Mouse (Mus musculus): ENCODE measurements at regions not wholly inside any gene's neighbourhood (a gene's known extent, or its start where the extent isn't known, plus 50 kb on each side); places are given as distances from the start of the nearest gene placed in this dataset.

DNA sequence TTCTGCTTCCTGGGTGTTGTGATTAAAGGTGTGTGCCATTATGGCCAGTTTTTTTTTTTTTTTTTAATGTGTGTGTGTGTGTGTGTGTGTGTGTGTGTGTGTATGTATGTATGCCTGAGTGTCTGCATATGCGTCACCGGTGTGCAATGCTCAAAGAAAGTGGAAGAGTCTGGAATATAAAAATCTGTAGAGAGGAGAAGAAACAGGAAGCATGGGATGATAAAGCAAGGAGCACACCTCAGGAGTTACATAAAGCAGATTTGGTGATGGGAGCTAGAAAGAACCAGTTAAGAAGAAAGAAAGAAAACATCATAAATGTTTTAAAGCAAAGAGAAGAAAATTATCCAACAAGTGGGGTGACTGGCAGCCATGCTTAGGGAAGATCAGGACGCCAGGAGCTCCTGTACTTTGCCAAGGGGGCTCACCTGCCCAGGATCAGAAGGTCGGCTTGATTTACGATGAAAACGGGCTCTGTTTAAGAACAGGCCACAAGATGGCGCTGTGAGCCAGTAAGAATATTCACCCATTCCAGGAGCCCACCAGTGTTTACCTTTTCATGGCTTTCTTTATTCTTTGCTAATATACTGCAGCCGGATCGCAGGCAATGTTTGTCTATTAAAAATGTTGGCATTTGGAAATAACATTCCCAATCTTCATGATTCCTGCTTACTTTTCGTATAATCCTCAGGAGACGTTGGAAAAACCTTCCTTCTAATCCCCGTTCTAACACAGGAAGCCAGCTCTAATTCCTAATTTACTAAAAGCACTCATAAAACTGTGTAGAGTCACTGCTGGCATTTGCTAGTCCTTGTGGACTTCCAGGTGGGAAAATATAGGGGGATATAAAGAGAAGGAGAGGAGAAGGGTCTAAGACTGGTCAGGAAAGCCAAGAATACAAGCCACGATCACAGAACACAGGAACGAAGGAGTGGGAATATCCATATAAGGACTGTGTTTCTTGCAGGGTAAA lies 77.7 kb upstream of the Tapt1 start:
- Histone ChIP-seq H3K4me3 (ENCODE audit: control insufficient read depth in 1 of 2, insufficient read depth in 1 of 2, low read depth in 1 of 2, low read length in 2 of 2) (no peak overlapping the region), H3K27me3 (ENCODE audit: control insufficient read depth, insufficient read depth, low read length) (no peaks in the 10 kb centered on the region), H3K9me3 (ENCODE audit: control insufficient read depth, low read length) (no peaks in the 10 kb centered on the region), H3K36me3 (ENCODE audit: control insufficient read depth, insufficient read depth, low read length) (no peaks in the 10 kb centered on the region), H3K9ac (ENCODE audit: low read length) (no peak overlapping the region), H3K27ac (replicated peaks in 1 of 2; ENCODE audit: control insufficient read depth in 1 of 2, insufficient read depth in 1 of 2, low read depth in 2 of 2, low read length in 2 of 2) (no peak overlapping the region), H3K4me2 (ENCODE audit: low read length) (no peak overlapping the region), H3K4me1 (ENCODE audit: control insufficient read depth in 2 of 2, insufficient read depth in 2 of 2, low read length in 2 of 2) (peaks cover 0 to 5% of the 10 kb centered on the region in 2 experiments; a peak in 1 of 4 replicates)
- ATAC-seq (ENCODE audit: insufficient number of reproducible peaks, insufficient read depth, low FRiP score, low read depth) = no peak
- WGBS = 35% methylated on average over 14 of the region's 14 CpGs

DNA sequence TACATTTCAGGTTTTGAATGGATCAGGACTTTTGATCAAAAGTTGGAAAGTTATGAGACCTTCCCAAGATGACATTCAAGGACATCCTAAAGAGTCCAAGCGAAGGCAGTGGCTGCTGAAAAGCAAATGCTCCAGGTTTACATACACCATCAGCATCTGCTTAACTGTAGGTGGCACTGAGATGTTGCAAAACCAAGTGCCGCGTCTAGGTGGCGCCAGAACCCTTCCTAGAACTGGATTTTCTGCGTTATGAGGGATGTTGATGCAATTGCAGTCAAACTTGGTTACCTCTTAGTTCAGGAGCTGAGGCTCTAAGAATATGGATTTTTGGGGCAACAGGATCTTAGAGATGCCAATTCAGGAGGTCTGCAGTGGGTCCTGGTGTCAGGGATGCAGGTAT lies 58.0 kb upstream of the Tapt1 start:
- WGBS = 13% methylated on average over 5 of the region's 5 CpGs
- no peaks in the 10 kb centered on the region for H3K27me3 ChIP-seq (ENCODE audit: control insufficient read depth, insufficient read depth, low read length)
- no peak overlapping the region for H3K4me3 ChIP-seq (ENCODE audit: control insufficient read depth in 1 of 2, insufficient read depth in 1 of 2, low read depth in 1 of 2, low read length in 2 of 2)
- no peak overlapping the region for H3K27ac ChIP-seq (replicated peaks in 1 of 2; ENCODE audit: control insufficient read depth in 1 of 2, insufficient read depth in 1 of 2, low read depth in 2 of 2, low read length in 2 of 2)
- H3K4me1 ChIP-seq (ENCODE audit: control insufficient read depth in 2 of 2, insufficient read depth in 2 of 2, low read length in 2 of 2) = no peaks in the 10 kb centered on the region
- H3K4me2 ChIP-seq (ENCODE audit: low read length) = no peak overlapping the region
- no peaks in the 10 kb centered on the region for H3K9me3 ChIP-seq (ENCODE audit: control insufficient read depth, low read length)
- no peak for ATAC-seq (ENCODE audit: insufficient number of reproducible peaks, insufficient read depth, low FRiP score, low read depth)
- H3K9ac ChIP-seq (ENCODE audit: low read length) = no peak overlapping the region
- no peaks in the 10 kb centered on the region for H3K36me3 ChIP-seq (ENCODE audit: control insufficient read depth, insufficient read depth, low read length)
